Mouse (Mus musculus): Measurements from ENCODE around the gene Pced1a. TPM values are rescaled to one million over a fixed set of nuclear protein-coding genes. Genes with fewer than 3 reads are reported as not detected.
A peak's percentile ranks its signal among the peaks of the same experiment; 100 is the strongest.

Pced1a gene
- polyA plus RNA-seq, 1 experiment from 2014 or later = 10.1 TPM

DNA sequence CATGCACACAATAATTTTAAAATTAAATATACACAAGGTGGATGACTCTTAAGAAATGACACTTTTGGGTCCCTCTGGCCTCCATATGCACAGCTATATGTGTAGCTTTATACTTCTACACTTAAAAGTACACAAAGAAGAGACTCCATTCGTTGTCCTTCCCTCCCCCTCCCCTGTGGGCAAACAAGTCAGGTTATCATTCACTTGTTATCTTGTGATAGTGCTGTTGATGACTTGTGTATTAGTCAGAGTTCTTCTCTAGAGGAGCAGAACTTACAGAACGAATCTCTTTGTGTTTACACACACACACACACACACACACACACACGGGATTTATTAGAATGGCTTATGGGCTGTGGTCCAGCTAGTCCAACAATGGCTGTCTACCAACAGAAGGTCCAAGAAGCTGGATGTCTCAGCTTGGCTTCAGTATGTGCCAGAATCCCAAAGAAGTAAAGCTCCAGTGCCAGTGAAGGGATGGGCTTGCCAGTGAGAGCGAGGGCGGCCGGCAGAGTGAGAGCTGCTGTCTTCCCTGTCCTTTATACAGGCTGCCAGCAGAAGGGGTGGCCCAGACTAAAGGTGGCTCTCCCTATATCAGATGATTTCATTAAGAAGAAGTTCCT lies 30.4 kb upstream of the Pced1a start:
- H3K27ac ChIP-seq (replicated peaks; ENCODE audit: low read depth, low read length) = no peak overlapping the region
- ATAC-seq (ENCODE audit: low FRiP score, low TSS enrichment) = no peak
- 73% methylated on average over 6 of the region's 6 CpGs for WGBS

DNA sequence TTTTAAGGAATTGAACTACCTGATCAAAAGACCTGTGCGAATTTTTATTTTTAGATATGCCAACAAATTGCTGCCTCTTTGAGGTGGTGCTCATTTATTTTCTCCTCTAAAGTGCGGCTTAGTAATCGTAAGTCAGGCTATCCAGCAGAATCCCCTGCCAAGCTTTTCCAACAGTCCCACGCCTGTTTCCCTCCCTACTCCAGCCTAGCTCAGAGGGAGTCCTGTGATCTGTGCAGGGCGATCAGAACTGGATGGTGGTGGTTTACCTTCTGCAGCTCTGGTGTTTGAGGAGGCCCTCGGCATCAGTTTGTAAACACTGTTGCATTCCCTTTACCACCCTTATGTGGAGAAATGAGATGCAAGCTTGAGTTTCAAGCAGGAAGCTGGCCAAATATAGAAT lies 28.9 kb upstream of the Pced1a start:
- Histone ChIP-seq H3K4me3 (replicated peaks; ENCODE audit: low read depth, low read length) (no peak overlapping the region), H3K27ac (replicated peaks; ENCODE audit: low read depth, low read length) (no peak overlapping the region), H3K27me3 (ENCODE audit: control insufficient read depth, insufficient read depth, low read length) (no peaks in the 10 kb centered on the region), H3K9me3 (ENCODE audit: control insufficient read depth, low read length) (no peaks in the 10 kb centered on the region), H3K9ac (replicated peaks; ENCODE audit: low read length) (no peak overlapping the region), H3K4me2 (ENCODE audit: low read length) (no peak overlapping the region), H3K36me3 (ENCODE audit: control insufficient read depth, insufficient read depth, low read length) (no peaks in the 10 kb centered on the region), H3K4me1 (ENCODE audit: control insufficient read depth, insufficient read depth, low read length) (peaks cover 19% of the 10 kb centered on the region)
- ATAC-seq (ENCODE audit: low FRiP score, low TSS enrichment) (no peak), DNase-seq (no peak)
- 75% methylated on average over 6 of the region's 6 CpGs for WGBS

More for the DNA sequence above, 30.4 kb upstream of the Pced1a start:
- no peak overlapping the region for H3K4me2 ChIP-seq (ENCODE audit: low read length)
- peak; percentile 39 for DNase-seq
- H3K9me3 ChIP-seq (ENCODE audit: control insufficient read depth, low read length) = no peaks in the 10 kb centered on the region
- H3K4me1 ChIP-seq (ENCODE audit: control insufficient read depth, insufficient read depth, low read length) = peaks cover 16% of the 10 kb centered on the region
- H3K9ac ChIP-seq (replicated peaks; ENCODE audit: low read length) = no peak overlapping the region
- no peaks in the 10 kb centered on the region for H3K36me3 ChIP-seq (ENCODE audit: control insufficient read depth, insufficient read depth, low read length)
- no peak overlapping the region for H3K4me3 ChIP-seq (replicated peaks; ENCODE audit: low read depth, low read length)
- no peaks in the 10 kb centered on the region for H3K27me3 ChIP-seq (ENCODE audit: control insufficient read depth, insufficient read depth, low read length)

DNA sequence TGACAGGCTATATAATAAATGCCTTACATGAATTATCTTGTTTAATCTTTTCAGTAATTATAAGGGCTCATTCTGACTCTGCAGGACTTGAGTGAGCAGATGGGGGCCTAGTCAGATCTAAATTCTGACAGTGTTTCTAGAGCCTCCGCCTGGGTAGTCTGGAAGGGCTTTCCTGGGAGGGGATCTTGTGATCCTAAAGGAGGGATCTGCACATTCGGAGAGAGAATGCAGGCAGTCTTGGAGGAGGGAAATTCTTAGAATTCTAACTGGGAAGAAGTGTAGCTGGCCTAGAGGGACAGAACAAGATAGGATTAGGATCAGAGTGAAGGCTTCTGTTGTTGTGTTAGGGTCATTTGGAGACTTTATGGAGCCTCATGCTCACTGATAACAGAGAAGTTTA lies 27.8 kb upstream of the Pced1a start:
- no peaks in the 10 kb centered on the region for H3K36me3 ChIP-seq (ENCODE audit: control insufficient read depth, insufficient read depth, low read length)
- H3K9ac ChIP-seq (replicated peaks; ENCODE audit: low read length) = no peak overlapping the region; the same call in 1 of the 2 replicates
- H3K27ac ChIP-seq (replicated peaks; ENCODE audit: low read depth, low read length) = no peak overlapping the region
- 0 out of 2 replicates have a peak, but pooled peaks cover 5% of the 10 kb centered on the region for H3K27me3 ChIP-seq (ENCODE audit: control insufficient read depth, insufficient read depth, low read length)
- H3K4me3 ChIP-seq (replicated peaks; ENCODE audit: low read depth, low read length) = no peak overlapping the region
- no peaks in the 10 kb centered on the region for H3K9me3 ChIP-seq (ENCODE audit: control insufficient read depth, low read length)
- peak overlapping the region; percentile 75 for H3K4me2 ChIP-seq (ENCODE audit: low read length)
- ATAC-seq (ENCODE audit: low FRiP score, low TSS enrichment) = no peak
- peaks cover 19% of the 10 kb centered on the region for H3K4me1 ChIP-seq (ENCODE audit: control insufficient read depth, insufficient read depth, low read length)
- no peak for DNase-seq
- WGBS = 54% methylated on average over 2 of the region's 2 CpGs

DNA sequence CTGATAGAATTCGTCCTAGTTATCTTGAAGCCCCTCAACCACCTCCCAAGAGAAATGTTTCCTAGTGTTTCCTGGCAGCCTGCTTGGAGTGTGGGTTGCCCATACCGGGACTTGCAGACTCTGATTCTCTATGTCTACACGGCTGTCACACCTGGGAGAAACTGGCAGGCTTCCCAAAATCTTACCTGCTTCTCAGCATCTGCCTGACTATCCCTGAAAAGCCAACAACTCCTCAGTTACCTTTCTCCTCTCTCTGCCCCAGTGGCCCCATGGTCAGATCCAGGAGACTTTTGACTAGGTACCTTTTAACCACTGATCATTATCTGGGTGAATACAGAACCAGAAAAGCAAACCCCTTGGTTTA lies 27.2 kb upstream of the Pced1a start:
- no peak for ATAC-seq (ENCODE audit: low FRiP score, low TSS enrichment)
- Histone ChIP-seq H3K27me3 (ENCODE audit: control insufficient read depth, insufficient read depth, low read length) (0 out of 2 replicates have a peak, but pooled peaks cover 5% of the 10 kb centered on the region), H3K9me3 (ENCODE audit: control insufficient read depth, low read length) (no peaks in the 10 kb centered on the region), H3K9ac (replicated peaks; ENCODE audit: low read length) (peak overlapping the region; percentile 34; the same call in 1 of the 2 replicates), H3K27ac (replicated peaks; ENCODE audit: low read depth, low read length) (no peak overlapping the region), H3K4me1 (ENCODE audit: control insufficient read depth, insufficient read depth, low read length) (peaks cover 19% of the 10 kb centered on the region), H3K36me3 (ENCODE audit: control insufficient read depth, insufficient read depth, low read length) (no peaks in the 10 kb centered on the region), H3K4me3 (replicated peaks; ENCODE audit: low read depth, low read length) (peak overlapping the region; percentile 89; the same call in 1 of the 2 replicates), H3K4me2 (ENCODE audit: low read length) (peak overlapping the region; percentile 75)
- 77% methylated on average over 3 of the region's 3 CpGs for WGBS
- DNase-seq = no peak

DNA sequence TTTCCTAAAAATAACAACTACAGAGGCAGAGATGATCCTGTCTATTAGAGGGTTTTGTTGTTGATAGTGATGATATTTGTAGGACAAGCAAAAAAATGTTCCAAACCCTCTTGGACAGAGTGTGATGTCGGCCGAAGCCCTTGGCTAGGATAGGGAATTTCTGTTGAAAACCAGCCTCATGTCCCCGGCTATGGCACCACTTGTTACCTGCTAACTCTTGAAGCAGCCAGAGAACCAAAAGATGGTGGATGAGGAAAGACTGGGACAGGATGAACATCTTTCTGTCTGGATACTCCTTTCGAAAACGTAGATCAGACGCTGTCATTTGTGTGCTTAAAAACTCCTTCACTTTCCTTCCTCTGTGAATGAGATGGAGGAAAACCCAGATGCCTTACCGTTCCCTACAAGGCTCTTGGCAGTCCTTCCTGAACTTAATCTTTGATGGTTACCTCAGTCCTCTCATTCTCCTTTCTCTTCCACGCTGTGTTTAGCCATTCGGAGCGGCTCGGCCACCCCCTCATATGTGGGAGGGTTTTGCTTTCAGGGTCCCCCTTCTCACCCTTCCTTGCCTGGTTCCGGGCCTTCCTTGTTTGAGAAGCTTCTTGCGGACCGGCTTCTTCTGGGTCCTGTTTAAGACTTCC lies 26.7 kb upstream of the Pced1a start:
- WGBS = 73% methylated on average over 14 of the region's 14 CpGs
- DNase-seq (peak; percentile 8), ATAC-seq (ENCODE audit: low FRiP score, low TSS enrichment) (no peak)
- no peaks in the 10 kb centered on the region for H3K9me3 ChIP-seq (ENCODE audit: control insufficient read depth, low read length)
- H3K4me1 ChIP-seq (ENCODE audit: control insufficient read depth, insufficient read depth, low read length) = peaks cover 19% of the 10 kb centered on the region
- H3K4me2 ChIP-seq (ENCODE audit: low read length) = peak overlapping the region; percentile 75
- no peaks in the 10 kb centered on the region for H3K36me3 ChIP-seq (ENCODE audit: control insufficient read depth, insufficient read depth, low read length)
- H3K27me3 ChIP-seq (ENCODE audit: control insufficient read depth, insufficient read depth, low read length) = 0 out of 2 replicates have a peak, but pooled peaks cover 5% of the 10 kb centered on the region
- H3K4me3 ChIP-seq (replicated peaks; ENCODE audit: low read depth, low read length) = peak overlapping the region; percentile 89
- H3K27ac ChIP-seq (replicated peaks; ENCODE audit: low read depth, low read length) = no peak overlapping the region
- H3K9ac ChIP-seq (replicated peaks; ENCODE audit: low read length) = peak overlapping the region; percentile 89

DNA sequence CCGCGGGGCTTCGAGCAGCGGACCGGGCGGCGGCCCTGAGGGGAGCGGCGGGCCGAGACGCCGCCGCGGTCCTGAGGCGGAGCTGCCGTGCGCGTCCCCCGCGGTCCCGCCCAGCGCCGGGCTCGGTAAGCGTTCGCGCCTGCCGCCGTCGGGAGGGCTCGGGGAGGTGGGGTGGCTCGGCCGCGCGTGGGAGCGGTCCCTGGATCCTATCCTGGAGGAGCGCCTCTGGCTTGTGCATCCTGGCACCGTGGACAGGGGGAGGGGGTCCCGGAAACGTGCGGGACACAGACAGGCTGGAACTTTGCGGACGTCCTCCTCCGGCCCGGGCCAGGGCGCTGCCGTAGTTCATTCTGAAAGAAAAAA lies 25.9 kb upstream of the Pced1a start:
- Histone ChIP-seq H3K4me3 (replicated peaks; ENCODE audit: low read depth, low read length) (peak overlapping the region; percentile 89), H3K9me3 (ENCODE audit: control insufficient read depth, low read length) (no peaks in the 10 kb centered on the region), H3K4me2 (ENCODE audit: low read length) (peak overlapping the region; percentile 75), H3K4me1 (ENCODE audit: control insufficient read depth, insufficient read depth, low read length) (peaks cover 19% of the 10 kb centered on the region), H3K27me3 (ENCODE audit: control insufficient read depth, insufficient read depth, low read length) (0 out of 2 replicates have a peak, but pooled peaks cover 5% of the 10 kb centered on the region), H3K36me3 (ENCODE audit: control insufficient read depth, insufficient read depth, low read length) (0 out of 2 replicates have a peak, but pooled peaks cover 6% of the 10 kb centered on the region), H3K27ac (replicated peaks; ENCODE audit: low read depth, low read length) (peak overlapping the region; percentile 85), H3K9ac (replicated peaks; ENCODE audit: low read length) (peak overlapping the region; percentile 89)
- DNase-seq (peak; percentile 81), ATAC-seq (ENCODE audit: low FRiP score, low TSS enrichment) (peak; percentile 83)
- whole genome bisulfite sequencing = under 1% methylated on average over 46 of the region's 47 CpGs

DNA sequence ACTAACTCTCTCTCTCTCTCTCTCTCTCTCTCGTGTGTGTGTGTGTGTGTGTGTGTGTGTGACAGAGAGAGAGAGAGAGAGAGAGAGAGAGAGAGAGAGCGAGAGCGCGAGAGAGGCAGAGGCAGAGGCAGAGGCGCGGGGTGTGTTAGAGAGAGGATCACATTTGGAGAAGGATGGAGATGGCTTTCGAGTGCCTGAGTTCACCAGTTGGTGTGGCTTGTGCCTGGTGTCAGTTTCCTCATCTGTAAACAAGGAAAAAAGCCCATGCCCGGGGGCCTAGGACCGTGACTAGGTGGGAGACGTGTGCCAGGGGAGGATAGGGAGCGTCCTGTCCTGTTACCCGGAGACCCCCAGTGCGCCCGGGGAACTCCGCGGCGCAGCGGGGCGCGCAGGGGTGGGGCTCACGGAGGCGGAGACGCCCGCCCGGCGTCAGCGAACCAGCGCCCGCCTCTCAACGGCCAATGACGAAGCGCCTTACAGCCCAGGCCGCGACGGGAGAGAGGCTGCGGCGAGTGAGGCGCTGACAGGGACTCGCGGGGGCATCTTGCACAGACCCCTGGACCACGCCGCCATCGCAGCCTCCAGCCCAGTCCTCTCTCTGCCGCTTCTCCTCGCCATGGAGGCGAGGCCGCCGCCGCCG lies 25.4 kb upstream of the Pced1a start, which contains the start of gene Ptpra:
Ptpra (plus strand) TSS at position 485 of the 640 bp plus-strand sequence.
- Histone ChIP-seq H3K9me3 (ENCODE audit: control insufficient read depth, low read length) (no peaks in the 10 kb centered on the region), H3K27me3 (ENCODE audit: control insufficient read depth, insufficient read depth, low read length) (0 out of 2 replicates have a peak, but pooled peaks cover 5% of the 10 kb centered on the region), H3K4me3 (replicated peaks; ENCODE audit: low read depth, low read length) (peak within 1 kb of the TSS; percentile 89), H3K27ac (replicated peaks; ENCODE audit: low read depth, low read length) (peak within 1 kb of the TSS; percentile 85), H3K4me2 (ENCODE audit: low read length) (peak within 1 kb of the TSS; percentile 75), H3K36me3 (ENCODE audit: control insufficient read depth, insufficient read depth, low read length) (0 out of 2 replicates have a peak, but pooled peaks cover 10% of the 10 kb centered on the region), H3K4me1 (ENCODE audit: control insufficient read depth, insufficient read depth, low read length) (peaks cover 19% of the 10 kb centered on the region), H3K9ac (replicated peaks; ENCODE audit: low read length) (peak within 1 kb of the TSS; percentile 89)
- ATAC-seq (ENCODE audit: low FRiP score, low TSS enrichment) = peak; percentile 96
- WGBS = under 1% methylated on average over 43 of the region's 50 CpGs
- DNase-seq = peak; percentile 95

DNA sequence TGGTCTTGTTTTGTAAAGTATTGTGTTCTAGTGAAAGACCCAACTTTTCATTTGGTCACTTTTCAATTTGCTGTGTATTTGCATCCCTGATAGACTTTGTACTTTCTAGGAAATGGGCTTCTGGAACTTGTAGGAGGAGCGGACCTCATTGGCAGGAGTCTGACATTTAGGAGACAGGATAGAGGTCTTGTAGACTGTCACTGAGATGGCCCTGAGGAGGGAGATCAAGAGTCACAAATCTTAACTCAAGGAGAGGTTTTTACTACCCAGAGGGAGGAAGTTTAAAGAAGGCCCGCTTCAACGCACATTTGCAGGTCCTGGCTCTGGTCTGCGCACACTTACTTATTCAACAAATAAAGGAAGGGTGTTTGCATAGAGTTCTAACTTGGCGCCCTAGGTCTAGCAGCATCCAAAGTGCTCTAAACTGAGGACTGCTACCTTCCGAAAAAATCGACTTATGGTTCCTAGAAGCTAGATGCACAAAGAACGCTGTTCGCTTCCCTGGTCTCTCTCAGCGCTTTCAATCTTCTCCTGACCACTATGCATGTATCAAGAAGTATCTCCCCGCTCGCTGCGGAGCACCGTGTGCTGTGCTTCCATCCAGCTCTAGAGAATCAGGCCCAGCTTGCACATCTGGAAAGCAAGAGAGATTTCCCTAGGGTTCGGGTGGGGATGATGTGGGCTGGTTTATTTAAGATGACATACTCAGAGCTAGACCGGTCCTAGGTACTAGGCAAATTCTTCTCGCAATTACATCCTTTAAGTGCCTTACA lies 24.7 kb upstream of the Pced1a start:
- no peaks in the 10 kb centered on the region for H3K9me3 ChIP-seq (ENCODE audit: control insufficient read depth, low read length)
- WGBS = 9% methylated on average over 17 of the region's 17 CpGs
- H3K4me2 ChIP-seq (ENCODE audit: low read length) = peak overlapping the region; percentile 75
- ATAC-seq (ENCODE audit: low FRiP score, low TSS enrichment) (0 out of 2 replicates have a peak, but pooled peaks have one; percentile 2), DNase-seq (peak; percentile 46)
- peak overlapping the region; percentile 89; the same call in 1 of the 2 replicates for H3K9ac ChIP-seq (replicated peaks; ENCODE audit: low read length)
- peaks cover 19% of the 10 kb centered on the region for H3K4me1 ChIP-seq (ENCODE audit: control insufficient read depth, insufficient read depth, low read length)
- H3K27ac ChIP-seq (replicated peaks; ENCODE audit: low read depth, low read length) = no peak overlapping the region
- H3K27me3 ChIP-seq (ENCODE audit: control insufficient read depth, insufficient read depth, low read length) = 0 out of 2 replicates have a peak, but pooled peaks cover 5% of the 10 kb centered on the region
- peaks cover 14% of the 10 kb centered on the region for H3K36me3 ChIP-seq (ENCODE audit: control insufficient read depth, insufficient read depth, low read length)
- H3K4me3 ChIP-seq (replicated peaks; ENCODE audit: low read depth, low read length) = peak overlapping the region; percentile 89

Data from midbrain, embryonic 14.5 days (tissue).